Mouse (Mus musculus): ENCODE results near the gene 1700037H04Rik.

Gene 1700037H04Rik

DNA sequence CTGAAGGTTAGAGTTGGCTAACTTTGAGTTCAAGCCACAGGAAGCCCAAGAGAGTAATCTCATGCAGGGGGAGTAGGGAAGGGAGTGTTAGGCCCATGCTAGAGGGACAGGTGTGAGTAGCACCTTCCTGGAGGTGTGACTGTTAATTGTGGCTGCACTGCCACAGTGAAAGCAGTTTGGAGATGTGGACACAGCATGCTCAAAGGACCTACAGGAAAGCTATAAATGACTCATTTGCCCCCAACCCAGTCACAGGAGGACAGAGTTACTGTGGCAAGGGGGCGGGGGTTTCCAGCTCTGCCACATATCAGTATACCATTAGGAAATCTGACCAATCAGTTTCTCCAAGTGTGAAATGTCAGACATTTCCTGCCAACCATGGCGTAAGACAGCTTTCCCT is 14.3 kb downstream of the 1700037H04Rik start:
- DNase-seq, result no peak

GRCm38 (mm10) chr2:131145121-131145520 is 14.8 kb downstream of the 1700037H04Rik start:
- no peak for DNase-seq

- DNase-seq, result no peak
Measured at GRCm38 (mm10) chr2:131143007-131143780, 16.7 kb downstream of the 1700037H04Rik start.

- peak; percentile 55 for DNase-seq
Measured at GRCm38 (mm10) chr2:131142592-131142991, 17.3 kb downstream of the 1700037H04Rik start.

- no peak for DNase-seq
Measured at GRCm38 (mm10) chr2:131141336-131141986, 18.4 kb downstream of the 1700037H04Rik start.

DNA sequence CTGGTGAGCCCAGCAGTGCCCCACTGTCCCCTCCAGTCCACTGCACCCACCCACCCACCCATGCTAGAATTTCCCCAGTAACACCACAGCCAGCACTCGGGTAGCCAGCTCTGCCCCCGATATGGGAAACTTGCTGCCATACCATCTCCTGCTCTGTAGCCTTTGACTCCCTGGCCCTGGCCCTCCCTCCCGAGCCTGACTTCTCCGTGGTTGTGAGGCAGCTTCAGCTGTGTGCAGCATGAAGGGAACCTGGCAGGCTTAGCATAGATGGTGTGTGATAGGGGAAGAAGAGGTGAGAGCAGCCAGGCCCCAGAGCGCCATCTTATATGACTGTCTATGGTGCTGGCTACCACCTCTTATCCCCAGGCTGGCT is 19.4 kb downstream of the 1700037H04Rik start:
- DNase-seq, result no peak

- DNase-seq, result peak; percentile 44
Measured at GRCm38 (mm10) chr2:131139886-131140532, 19.9 kb downstream of the 1700037H04Rik start.

DNA sequence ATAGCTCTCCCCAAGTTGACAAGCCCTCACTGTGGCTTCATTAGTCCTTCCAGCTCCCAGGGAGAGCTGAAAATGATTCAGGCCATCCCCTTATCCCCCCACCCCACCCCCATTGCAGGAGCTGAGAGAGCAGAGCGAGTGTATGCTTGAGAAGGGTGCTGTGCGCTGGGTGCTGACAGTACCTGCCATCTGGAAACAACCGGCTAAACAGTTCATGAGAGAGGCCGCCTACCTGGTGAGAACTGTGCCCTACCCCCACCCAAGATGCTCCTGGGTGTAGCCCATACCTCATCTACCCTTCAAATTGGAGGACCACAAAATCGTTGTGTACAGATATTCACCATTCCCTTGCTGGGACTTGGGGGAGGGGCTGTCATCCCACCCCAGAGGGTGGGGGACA is 20.6 kb downstream of the 1700037H04Rik start:
- DNase-seq, result no peak

GRCm38 (mm10) chr2:131138760-131139159 is 21.1 kb downstream of the 1700037H04Rik start:
- DNase-seq, result no peak

DNA sequence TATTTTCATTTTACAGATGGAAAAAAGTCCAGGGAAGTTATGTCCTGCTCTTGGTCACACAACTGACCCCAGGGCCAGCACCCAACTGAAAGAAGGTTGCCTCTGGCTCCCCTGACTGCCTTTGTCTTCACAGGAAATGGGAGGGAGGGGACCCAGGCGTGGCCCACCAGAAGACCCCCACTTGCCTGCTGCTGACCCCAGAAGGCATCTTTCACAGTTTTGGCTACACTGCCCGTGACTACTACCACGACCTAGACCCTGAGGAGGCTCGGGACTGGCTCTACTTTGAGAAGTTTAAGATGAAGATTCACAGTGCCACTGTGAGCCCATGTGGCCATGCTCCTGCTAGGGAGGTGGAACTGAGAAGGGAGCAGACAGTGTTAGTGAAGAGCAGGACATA is 21.6 kb downstream of the 1700037H04Rik start:
- DNase-seq, result peak; percentile 1

GRCm38 (mm10) chr2:131135521-131136139 is 24.3 kb downstream of the 1700037H04Rik start:
- DNase-seq, result peak; percentile 1

DNA sequence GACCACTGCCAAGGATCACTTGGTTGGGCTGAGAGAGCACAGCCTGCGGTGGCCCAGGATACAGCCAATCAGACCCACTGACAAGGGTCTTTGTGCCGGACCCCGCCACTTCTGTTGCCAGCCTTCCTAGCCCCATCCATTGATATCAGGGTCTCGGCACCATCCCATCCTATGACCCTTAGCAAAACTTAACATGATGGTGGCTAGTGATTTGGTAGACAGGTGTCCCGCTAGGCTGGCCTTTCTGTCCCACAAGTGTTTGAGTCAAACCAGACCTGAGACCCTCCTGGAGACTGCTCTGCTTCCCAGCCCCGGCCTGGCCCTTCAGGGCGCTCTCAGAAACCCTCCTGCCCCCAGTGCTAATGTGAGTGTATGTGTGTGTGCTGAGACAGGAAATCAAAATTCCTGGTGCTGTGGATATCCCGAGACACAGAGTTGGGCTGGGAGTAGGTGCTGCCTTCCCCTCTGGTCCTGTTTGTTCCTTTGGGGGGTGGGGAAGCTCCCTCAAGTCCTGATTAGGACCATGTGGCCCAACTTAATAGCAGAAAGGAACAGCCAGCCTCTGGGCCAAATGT is 25.0 kb downstream of the 1700037H04Rik start:
- DNase-seq, result no peak

DNA sequence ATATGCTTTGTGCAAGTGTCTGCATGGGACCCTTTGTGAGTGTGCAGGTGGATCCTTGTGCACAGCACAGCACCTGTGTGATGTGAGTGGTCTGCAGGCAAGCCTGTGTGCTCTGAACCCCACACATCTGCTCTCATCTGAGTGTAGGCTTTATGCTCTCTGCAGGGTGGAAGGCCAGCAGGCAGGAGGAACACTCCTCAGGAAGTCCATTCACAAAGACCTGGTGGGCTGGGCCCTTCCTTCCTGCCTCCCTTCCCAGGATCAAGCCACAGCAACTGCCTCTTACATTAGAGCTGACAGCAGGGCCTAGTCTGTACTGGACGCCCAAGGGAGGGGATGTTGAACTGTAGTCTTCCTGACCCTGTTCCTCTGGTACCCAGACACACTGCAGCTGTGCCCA is 25.5 kb downstream of the 1700037H04Rik start:
- DNase-seq, result peak; percentile 68

DNA sequence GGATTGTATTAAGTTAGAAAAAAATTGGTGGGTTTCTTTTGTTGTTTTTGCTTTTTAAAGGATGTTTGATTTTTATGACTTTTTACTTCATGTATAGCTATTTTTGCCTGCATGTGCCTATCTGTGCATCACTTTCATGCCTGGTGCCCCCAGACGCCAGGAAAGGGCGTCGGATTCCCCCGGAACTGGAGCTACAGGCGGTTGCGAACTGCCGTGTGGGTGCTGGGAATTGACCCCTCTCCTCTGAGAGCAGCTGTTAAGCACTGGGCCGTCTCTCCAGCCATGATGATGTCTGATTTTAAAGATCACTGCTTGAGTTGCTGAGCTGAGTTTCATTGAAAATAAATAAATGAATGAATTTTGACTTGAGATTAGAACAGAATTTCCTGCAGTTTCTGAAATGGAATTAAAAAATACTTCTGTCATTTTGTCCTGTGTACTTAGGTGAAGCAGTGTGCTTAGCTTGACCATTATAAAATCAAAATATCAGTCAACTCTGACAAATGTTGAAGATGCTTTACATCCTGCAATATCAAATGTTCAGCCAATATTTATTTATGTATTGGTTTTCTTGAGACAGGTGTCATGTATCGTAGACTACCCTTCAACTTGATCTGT is 26.8 kb downstream of the 1700037H04Rik start, which contains the start of gene Gm11037:
Gm11037 (plus strand) TSS at position 568 of the 618 bp plus-strand sequence.
- no peak for DNase-seq

DNA sequence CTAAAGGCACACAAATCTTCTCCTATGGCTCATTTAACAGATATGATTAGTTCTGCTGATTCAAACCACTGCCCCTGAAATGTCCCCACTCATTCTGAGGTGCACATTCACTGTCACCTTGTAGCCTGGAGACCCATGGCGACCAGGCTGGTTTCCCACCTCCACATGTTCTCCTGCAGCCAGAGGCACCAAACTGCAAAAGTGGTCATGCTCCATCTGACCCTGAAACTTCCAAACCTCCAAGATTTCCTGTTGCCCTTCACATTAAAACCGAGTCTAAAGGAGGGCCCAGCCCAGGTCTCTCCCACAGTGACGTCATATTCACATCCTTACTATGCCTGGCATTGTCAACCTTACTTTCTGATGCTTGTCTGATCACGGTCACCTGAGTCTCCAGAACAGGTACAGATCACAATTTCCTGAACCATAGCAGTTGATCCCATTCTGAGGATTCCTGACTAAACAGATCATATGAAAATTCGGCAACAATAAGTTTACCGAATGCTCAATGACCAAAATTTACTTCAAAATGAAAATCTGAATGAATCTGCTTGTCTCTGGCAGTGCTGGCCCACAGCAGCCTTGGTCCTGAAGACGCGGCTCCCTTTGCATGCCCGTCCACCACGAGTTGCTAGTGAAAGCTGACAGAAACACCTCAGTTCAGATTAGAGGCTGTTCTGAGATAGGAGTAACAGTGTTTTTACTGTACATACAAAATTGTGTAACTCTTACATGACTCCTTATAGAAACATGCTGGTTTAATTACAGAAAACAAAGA is 27.6 kb downstream of the 1700037H04Rik start:
- DNase-seq, result no peak

GRCm38 (mm10) chr2:131130849-131131248 is 29.0 kb downstream of the 1700037H04Rik start:
- no peak for DNase-seq

GRCm38 (mm10) chr2:131129836-131130235 is 30.0 kb downstream of the 1700037H04Rik start:
- DNase-seq, result no peak

- DNase-seq, result no peak
Measured at GRCm38 (mm10) chr2:131128636-131129157, 31.2 kb downstream of the 1700037H04Rik start.

- no peak for DNase-seq
Measured at GRCm38 (mm10) chr2:131128211-131128610, 31.7 kb downstream of the 1700037H04Rik start.

DNA sequence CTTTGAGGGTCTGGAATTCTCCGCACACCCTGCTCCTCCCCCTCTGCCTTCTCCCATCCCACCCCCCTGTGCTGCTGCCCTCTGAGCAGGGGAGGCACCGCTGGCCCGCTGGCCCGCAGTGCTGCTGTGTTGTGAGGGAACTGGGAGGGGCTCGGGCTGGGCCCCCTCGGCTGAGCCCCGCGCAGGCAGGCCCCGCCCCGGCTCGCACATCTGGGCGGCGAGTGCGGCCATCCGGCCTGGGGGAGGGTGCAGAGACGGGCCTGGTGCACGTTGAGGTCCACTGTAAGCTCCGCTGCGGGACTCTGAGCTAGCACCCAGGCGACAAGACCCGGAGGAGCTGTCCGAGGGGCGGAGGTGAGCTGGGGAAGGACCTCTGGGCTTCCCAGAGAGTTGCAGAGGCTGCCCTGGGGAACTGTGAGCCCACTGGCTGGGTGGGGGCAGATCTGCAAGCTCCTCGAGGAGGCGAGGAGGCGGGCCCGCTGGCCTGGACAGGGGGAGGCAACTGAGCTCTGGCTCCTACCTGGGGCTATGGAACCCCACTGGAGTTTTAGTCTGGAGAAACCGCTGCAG is 32.6 kb downstream of the 1700037H04Rik start, which contains the start of gene Hspa12b:
Hspa12b (plus strand) TSS at position 120 of the 570 bp plus-strand sequence.
- DNase-seq, result peak; percentile 36
